23 mouse cellular contexts compared by ENCODE assay signal in the genomic region with DNA sequence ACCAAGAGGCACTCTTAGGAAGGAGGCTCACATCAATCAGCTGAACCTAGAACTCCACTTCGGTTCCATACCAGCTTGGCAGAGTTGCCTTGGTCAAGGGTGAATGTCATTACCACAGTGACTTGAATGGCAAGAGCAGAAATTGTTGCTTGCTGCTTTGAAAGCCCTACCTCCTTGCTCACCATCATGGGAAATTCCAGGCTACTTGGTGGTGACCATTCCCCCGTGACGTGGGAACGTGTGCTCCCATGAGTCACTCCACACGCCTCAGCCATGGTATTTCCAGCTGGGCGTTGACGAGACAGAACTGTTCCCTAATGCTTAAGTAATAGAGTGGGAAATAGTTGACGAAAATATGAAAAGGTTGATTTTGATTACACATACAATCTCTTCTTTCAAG.
"Had no signal": no experiment of that assay in that cellular context is flagged by ENCODE, and none has a peak within 500 bp of the region (broad histone marks: within the 10 kb centered on the region; RNA-seq: fewer than 3 reads in every experiment).

No protein-coding gene starts in this region.

- H3K27ac ChIP-seq: heart, embryonic 10.5 days; hindbrain, embryonic 13.5 days; hindbrain, embryonic 15.5 days; hindbrain, postnatal 0 days; kidney, postnatal 0 days; layer of hippocampus, adult 2 months; limb, embryonic 13.5 days; limb, embryonic 15.5 days; liver, embryonic 12.5 days; liver, embryonic 14.5 days had no signal

- H3K4me2 ChIP-seq: heart, embryonic 12.5 days; hindbrain, embryonic 13.5 days; hindbrain, embryonic 15.5 days; limb, embryonic 13.5 days; limb, embryonic 15.5 days; liver, embryonic 12.5 days had no signal

- H3K4me1 ChIP-seq: hindbrain, embryonic 13.5 days; hindbrain, embryonic 15.5 days; limb, embryonic 13.5 days; limb, embryonic 15.5 days; liver, embryonic 12.5 days had no signal

- ATAC-seq: hindbrain, postnatal 0 days; intestine, embryonic 16.5 days; liver, embryonic 12.5 days had no signal

- H3K9ac ChIP-seq: heart, embryonic 12.5 days; hindbrain, embryonic 13.5 days; hindbrain, embryonic 15.5 days; limb, embryonic 13.5 days; limb, embryonic 15.5 days; liver, embryonic 12.5 days; liver, embryonic 14.5 days had no signal

- H3K4me3 ChIP-seq: heart, embryonic 10.5 days; heart, embryonic 12.5 days; hindbrain, embryonic 13.5 days; hindbrain, embryonic 15.5 days; layer of hippocampus, adult 2 months; limb, embryonic 13.5 days; limb, embryonic 15.5 days; liver, embryonic 12.5 days had no signal

- H3K27me3 ChIP-seq: heart, embryonic 12.5 days; hindbrain, embryonic 13.5 days; hindbrain, embryonic 15.5 days; limb, embryonic 13.5 days; limb, embryonic 15.5 days; liver, embryonic 12.5 days had no signal

- H3K9me3 ChIP-seq: heart, embryonic 10.5 days; hindbrain, embryonic 13.5 days; hindbrain, embryonic 15.5 days; limb, embryonic 13.5 days; limb, embryonic 15.5 days; liver, embryonic 12.5 days had no signal

- H3K36me3 ChIP-seq: heart, embryonic 10.5 days; heart, embryonic 12.5 days; hindbrain, embryonic 13.5 days; hindbrain, embryonic 15.5 days; limb, embryonic 13.5 days; limb, embryonic 15.5 days; liver, embryonic 12.5 days had no signal

- DNase-seq: gastrocnemius, postnatal 14 days; gastrocnemius, postnatal 36 days; heart, adult 18-20 months; heart, postnatal 10 days; kidney, adult 11 months; kidney, adult 8-10 months; kidney, postnatal 14 days; kidney, postnatal 36 days; layer of hippocampus, postnatal 36 days; left cerebral cortex, postnatal 4 days; lung, adult 18-20 months had no signal
